Mouse (Mus musculus): ENCODE measurements at regions not wholly inside any gene's neighbourhood (a gene's known extent, or its start where the extent isn't known, plus 50 kb on each side); places are given as distances from the start of the nearest gene placed in this dataset.

DNA sequence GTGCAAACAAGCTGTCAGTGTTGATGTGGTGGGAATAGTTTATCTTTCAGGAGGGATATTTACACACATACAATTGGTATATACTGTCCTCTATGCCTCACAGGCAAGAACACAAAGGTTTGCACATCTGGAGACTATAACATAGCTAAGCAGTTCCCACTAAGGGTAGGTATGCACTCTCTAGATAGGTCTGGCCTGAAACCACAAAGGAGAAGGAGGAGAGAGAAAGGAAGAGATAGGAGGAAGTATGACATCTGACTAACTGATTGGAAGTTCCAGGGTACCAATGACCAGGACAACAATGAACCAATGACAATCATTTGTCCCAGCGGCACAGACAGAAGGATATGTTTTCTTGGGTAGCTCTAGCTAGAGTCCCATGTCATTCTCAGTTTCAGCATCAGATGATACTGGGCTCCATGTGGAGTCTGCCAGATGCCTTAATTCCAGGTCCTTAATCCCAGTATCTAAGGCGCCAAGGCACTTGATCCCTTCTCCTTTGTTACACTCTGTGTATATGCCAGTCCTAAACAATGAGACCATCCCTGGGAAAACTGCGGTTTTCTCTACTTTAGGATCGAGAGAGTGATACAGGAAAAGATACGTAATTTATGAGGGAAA lies 168.5 kb downstream of the Cd83 start:
- Histone ChIP-seq H3K4me1 (no peaks in the 10 kb centered on the region), H3K36me3 (no peaks in the 10 kb centered on the region), H3K27ac (replicated peaks) (no peak overlapping the region), H3K9ac (no peak overlapping the region), H3K4me2 (replicated peaks) (no peak overlapping the region), H3K27me3 (no peaks in the 10 kb centered on the region), H3K4me3 (replicated peaks) (no peak overlapping the region), H3K9me3 (replicated peaks) (no peaks in the 10 kb centered on the region)
- ATAC-seq (ENCODE audit: insufficient number of reproducible peaks, low FRiP score, low TSS enrichment, low read depth): no peak
- 85% methylated on average over 5 of the region's 5 CpGs for WGBS

DNA sequence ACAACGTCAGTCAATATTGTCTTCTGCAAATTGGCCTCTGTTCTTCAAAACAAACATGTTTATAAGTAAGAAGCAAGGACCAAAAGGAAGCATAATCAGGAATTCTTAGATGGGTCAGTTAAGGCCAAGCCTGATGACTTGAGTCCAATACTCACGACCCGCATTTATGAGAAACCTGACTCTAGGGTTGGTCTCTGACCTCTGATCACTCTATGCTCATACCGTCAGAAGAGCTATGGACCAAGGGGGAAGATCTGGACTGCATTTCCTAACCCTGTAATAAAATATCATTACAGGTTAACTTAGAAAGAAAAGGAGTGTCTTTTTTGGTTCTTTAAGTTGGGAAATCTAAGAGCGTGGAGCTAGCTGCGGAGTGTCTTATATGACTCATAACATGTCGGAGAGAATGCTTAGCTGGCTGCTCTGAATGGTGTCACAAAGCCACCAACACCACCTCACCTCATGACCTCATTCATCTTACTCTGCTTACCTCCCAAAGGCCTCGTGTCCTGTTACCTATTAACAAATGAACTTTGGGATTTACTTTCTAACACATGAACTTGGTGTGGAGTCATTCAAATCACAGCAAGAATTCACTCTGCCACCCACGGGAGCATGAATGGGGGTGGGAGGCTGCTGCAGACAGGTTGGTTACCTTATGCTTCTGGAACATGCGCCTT lies 170.3 kb downstream of the Cd83 start:
- ATAC-seq (ENCODE audit: insufficient number of reproducible peaks, low FRiP score, low TSS enrichment, low read depth): no peak
- Histone ChIP-seq H3K27ac (replicated peaks) (no peak overlapping the region), H3K36me3 (no peaks in the 10 kb centered on the region), H3K9me3 (replicated peaks) (no peaks in the 10 kb centered on the region), H3K9ac (no peak overlapping the region), H3K4me2 (replicated peaks) (no peak overlapping the region), H3K27me3 (no peaks in the 10 kb centered on the region), H3K4me1 (no peaks in the 10 kb centered on the region), H3K4me3 (replicated peaks) (no peak overlapping the region)
- WGBS: 82% methylated on average over 10 of the region's 10 CpGs

DNA sequence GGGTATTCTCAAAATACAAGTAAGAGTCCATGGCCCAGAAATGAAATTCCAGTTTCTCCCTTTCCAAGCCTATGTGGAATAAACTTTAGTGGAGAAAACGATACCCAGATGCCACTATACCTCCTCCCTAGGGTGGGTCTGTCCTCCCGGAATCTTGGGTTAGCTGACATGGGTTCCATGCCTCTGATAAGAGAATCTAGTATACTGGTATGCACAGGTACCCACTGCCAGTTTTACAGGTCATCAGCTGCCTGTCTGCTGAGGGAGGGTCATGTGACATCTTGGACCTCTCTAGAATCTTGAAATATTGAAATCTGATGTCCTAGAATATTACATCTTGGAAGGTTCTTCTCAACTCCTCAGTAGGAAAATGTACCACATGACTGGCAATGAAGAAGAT lies 172.5 kb downstream of the Cd83 start:
- Histone ChIP-seq H3K4me3 (replicated peaks) (no peak overlapping the region), H3K27me3 (no peaks in the 10 kb centered on the region), H3K4me2 (replicated peaks) (no peak overlapping the region), H3K9me3 (replicated peaks) (no peaks in the 10 kb centered on the region), H3K9ac (no peak overlapping the region), H3K27ac (replicated peaks) (no peak overlapping the region), H3K4me1 (peaks cover 7% of the 10 kb centered on the region; the same call in 1 of the 2 replicates), H3K36me3 (no peaks in the 10 kb centered on the region)
- ATAC-seq (ENCODE audit: insufficient number of reproducible peaks, low FRiP score, low TSS enrichment, low read depth): no peak
- 84% methylated on average over 2 of the region's 2 CpGs for WGBS

GRCm38 (mm10) chr13:43959121-43959572 lies 174.6 kb downstream of the Cd83 start:
- H3K4me1 ChIP-seq: peaks cover 7% of the 10 kb centered on the region; the same call in 1 of the 2 replicates
- 47% methylated on average over 9 of the region's 9 CpGs for WGBS
- no peak for ATAC-seq (ENCODE audit: insufficient number of reproducible peaks, low FRiP score, low TSS enrichment, low read depth)
- no peak overlapping the region for H3K9ac ChIP-seq
- no peak overlapping the region for H3K27ac ChIP-seq (replicated peaks)
- no peaks in the 10 kb centered on the region for H3K9me3 ChIP-seq (replicated peaks)
- H3K27me3 ChIP-seq: no peaks in the 10 kb centered on the region
- H3K4me3 ChIP-seq (replicated peaks): no peak overlapping the region
- H3K4me2 ChIP-seq (replicated peaks): no peak overlapping the region
- no peaks in the 10 kb centered on the region for H3K36me3 ChIP-seq

DNA sequence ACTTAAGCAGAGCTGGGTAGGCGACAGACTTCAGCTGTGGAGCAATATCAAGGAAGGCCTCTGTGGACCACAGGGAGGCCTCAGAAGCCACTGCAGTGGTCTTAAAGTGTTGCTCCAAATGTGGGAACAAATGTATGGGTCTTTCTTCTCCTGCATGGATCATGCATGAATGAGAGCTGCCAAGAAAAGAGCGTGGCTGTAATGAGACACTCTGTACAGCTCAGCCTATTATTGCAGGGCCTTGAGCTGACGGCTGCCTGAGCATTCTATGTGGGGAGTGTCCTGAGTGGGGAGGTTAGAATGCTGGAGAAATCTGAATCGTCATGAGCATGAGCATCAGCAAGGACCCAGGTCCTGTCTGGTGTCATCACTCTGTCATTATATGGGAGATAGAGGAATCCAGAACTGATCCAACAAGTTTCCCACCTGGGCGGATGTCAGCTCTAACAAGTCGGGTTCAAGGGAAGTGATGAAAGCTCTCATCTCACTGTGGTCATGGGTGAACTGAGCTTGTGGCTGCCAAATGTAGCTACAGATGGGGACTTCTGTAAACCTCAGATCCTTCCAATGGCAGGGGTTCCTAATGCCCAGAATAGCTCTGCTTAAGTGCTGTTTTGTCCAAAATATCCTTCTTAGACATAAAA lies 176.6 kb downstream of the Cd83 start:
- Histone ChIP-seq H3K4me1 (peaks cover 10% of the 10 kb centered on the region; the same call in 1 of the 2 replicates), H3K4me2 (replicated peaks) (no peak overlapping the region), H3K9me3 (replicated peaks) (no peaks in the 10 kb centered on the region), H3K36me3 (no peaks in the 10 kb centered on the region), H3K4me3 (replicated peaks) (no peak overlapping the region), H3K27me3 (no peaks in the 10 kb centered on the region), H3K9ac (no peak overlapping the region), H3K27ac (replicated peaks) (no peak overlapping the region)
- peak; percentile 51; the same call in 1 of the 2 replicates for ATAC-seq (ENCODE audit: insufficient number of reproducible peaks, low FRiP score, low TSS enrichment, low read depth)
- WGBS: 42% methylated on average over 6 of the region's 6 CpGs

DNA sequence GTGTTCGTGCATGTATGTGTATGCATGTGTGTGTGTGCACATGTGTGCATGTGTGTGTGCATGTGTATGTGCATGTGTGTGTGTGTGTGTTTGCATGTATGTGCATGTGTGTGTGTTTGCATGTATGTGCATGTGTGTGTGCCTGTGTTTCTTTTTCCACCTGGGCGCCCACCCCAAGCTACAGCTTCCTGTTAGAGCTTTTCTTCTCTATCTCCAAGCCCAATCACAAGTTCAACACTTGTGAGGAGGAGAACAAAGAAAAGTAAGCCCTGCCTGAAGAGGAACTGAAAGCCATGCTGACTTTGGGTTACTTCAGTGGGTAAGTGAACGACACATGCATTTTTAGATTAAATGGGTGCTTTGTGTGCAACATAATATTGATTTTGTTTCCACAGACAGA lies 177.4 kb downstream of the Cd83 start:
- H3K4me2 ChIP-seq (replicated peaks): no peak overlapping the region

GRCm38 (mm10) chr13:43963321-43963720 lies 178.7 kb downstream of the Cd83 start:
- no peak for ATAC-seq (ENCODE audit: insufficient number of reproducible peaks, low FRiP score, low TSS enrichment, low read depth)
- 79% methylated on average over 3 of the region's 3 CpGs for WGBS
- no peaks in the 10 kb centered on the region for H3K36me3 ChIP-seq
- no peak overlapping the region for H3K4me2 ChIP-seq (replicated peaks)
- H3K27me3 ChIP-seq: no peaks in the 10 kb centered on the region
- H3K9ac ChIP-seq: no peak overlapping the region
- H3K4me1 ChIP-seq: peaks cover 10% of the 10 kb centered on the region; the same call in 1 of the 2 replicates
- no peak overlapping the region for H3K27ac ChIP-seq (replicated peaks)
- H3K4me3 ChIP-seq (replicated peaks): no peak overlapping the region
- H3K9me3 ChIP-seq (replicated peaks): no peaks in the 10 kb centered on the region

More for the DNA sequence above, 177.4 kb downstream of the Cd83 start:
- Histone ChIP-seq H3K9ac (no peak overlapping the region), H3K4me3 (replicated peaks) (no peak overlapping the region), H3K27me3 (no peaks in the 10 kb centered on the region), H3K9me3 (replicated peaks) (no peaks in the 10 kb centered on the region), H3K36me3 (no peaks in the 10 kb centered on the region), H3K4me1 (peaks cover 10% of the 10 kb centered on the region; the same call in 1 of the 2 replicates), H3K27ac (replicated peaks) (no peak overlapping the region)
- no peak for ATAC-seq (ENCODE audit: insufficient number of reproducible peaks, low FRiP score, low TSS enrichment, low read depth)
- 80% methylated on average over 3 of the region's 3 CpGs for WGBS

DNA sequence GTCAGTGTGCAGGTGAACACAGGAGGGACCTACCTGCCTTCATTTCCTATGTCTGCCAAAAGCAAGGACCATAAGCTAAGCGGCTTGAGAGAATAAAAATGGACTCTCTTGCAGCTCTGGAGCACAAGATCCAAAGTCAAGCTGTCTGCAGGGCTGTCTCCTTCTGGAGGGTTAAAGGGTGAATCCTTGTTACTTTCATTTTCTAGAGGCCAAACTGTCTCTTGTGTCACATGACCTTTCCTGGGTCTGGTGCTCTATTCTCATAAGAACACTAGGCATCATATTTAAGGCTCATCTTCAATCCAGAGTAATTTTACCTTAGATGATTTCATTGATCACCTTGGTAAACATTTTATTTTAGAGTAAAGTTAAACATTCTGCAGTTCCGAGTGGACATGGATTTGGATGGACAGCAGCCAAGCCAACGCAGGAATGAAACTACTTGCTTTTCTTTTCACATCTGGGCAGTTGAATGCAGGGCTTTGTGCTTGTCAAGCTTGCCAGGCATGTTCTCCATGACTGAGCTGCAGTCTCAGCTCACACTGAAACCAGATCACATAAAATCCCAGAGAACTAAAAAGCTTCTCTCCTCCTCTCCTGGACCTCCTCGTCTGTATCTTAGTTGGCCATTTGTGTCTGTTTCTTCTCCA lies 180.8 kb downstream of the Cd83 start:
- Histone ChIP-seq H3K27me3 (no peaks in the 10 kb centered on the region), H3K36me3 (no peaks in the 10 kb centered on the region), H3K4me1 (peaks cover 10% of the 10 kb centered on the region; the same call in 1 of the 2 replicates), H3K9me3 (replicated peaks) (no peaks in the 10 kb centered on the region), H3K4me2 (replicated peaks) (no peak overlapping the region), H3K4me3 (replicated peaks) (no peak overlapping the region), H3K9ac (no peak overlapping the region), H3K27ac (replicated peaks) (peak overlapping the region; percentile 35; the same call in 1 of the 2 replicates)
- no peak for ATAC-seq (ENCODE audit: insufficient number of reproducible peaks, low FRiP score, low TSS enrichment, low read depth)
- WGBS: 55% methylated on average over 4 of the region's 4 CpGs

DNA sequence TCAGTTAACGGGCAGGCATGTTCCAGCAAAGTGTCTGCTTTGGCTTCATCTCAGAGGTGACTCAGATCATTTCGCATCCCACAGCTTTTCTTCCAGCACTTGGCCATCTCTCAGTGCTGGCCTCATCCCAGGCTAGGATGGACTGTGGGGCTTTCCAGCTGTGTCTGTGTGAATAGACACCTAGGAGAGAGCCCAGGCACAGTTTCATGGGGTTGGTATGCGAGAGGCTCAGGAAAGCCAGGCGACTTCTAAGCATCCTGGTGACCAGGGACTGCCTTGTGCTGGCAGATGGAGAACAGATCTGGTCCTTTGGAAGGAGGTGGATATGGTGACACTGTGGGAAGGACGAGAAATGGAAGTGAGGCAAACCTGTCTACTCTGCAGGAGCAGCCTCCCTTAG lies 182.9 kb downstream of the Cd83 start:
- H3K27me3 ChIP-seq: no peaks in the 10 kb centered on the region
- no peak overlapping the region for H3K9ac ChIP-seq
- no peak overlapping the region for H3K27ac ChIP-seq (replicated peaks)
- H3K4me2 ChIP-seq (replicated peaks): no peak overlapping the region
- H3K9me3 ChIP-seq (replicated peaks): no peaks in the 10 kb centered on the region
- no peak for ATAC-seq (ENCODE audit: insufficient number of reproducible peaks, low FRiP score, low TSS enrichment, low read depth)
- 68% methylated on average over 5 of the region's 5 CpGs for WGBS
- 0 out of 2 replicates have a peak, but pooled peaks cover 3% of the 10 kb centered on the region for H3K4me1 ChIP-seq
- H3K36me3 ChIP-seq: no peaks in the 10 kb centered on the region
- no peak overlapping the region for H3K4me3 ChIP-seq (replicated peaks)

- Histone ChIP-seq H3K27ac (replicated peaks) (no peak overlapping the region), H3K4me1 (no peaks in the 10 kb centered on the region), H3K9ac (no peak overlapping the region), H3K9me3 (replicated peaks) (no peaks in the 10 kb centered on the region), H3K36me3 (no peaks in the 10 kb centered on the region), H3K4me3 (replicated peaks) (no peak overlapping the region), H3K4me2 (replicated peaks) (no peak overlapping the region), H3K27me3 (no peaks in the 10 kb centered on the region)
- 77% methylated on average over 2 of the region's 2 CpGs for WGBS
- no peak for ATAC-seq (ENCODE audit: insufficient number of reproducible peaks, low FRiP score, low TSS enrichment, low read depth)
These were observed 188.3 kb downstream of the Cd83 start for GRCm38 (mm10) chr13:43972906-43973305.

- H3K27me3 ChIP-seq: no peaks in the 10 kb centered on the region
- H3K36me3 ChIP-seq: no peaks in the 10 kb centered on the region
- WGBS: 64% methylated on average over 13 of the region's 13 CpGs
- no peak for ATAC-seq (ENCODE audit: insufficient number of reproducible peaks, low FRiP score, low TSS enrichment, low read depth)
- H3K27ac ChIP-seq (replicated peaks): no peak overlapping the region
- H3K9ac ChIP-seq: no peak overlapping the region
- H3K4me3 ChIP-seq (replicated peaks): no peak overlapping the region
- H3K9me3 ChIP-seq (replicated peaks): no peaks in the 10 kb centered on the region
- no peaks in the 10 kb centered on the region for H3K4me1 ChIP-seq
- H3K4me2 ChIP-seq (replicated peaks): no peak overlapping the region
These were observed 190.7 kb downstream of the Cd83 start for GRCm38 (mm10) chr13:43975281-43975680.

Data from embryonic facial prominence, embryonic 15.5 days (tissue).